Mouse (Mus musculus) adrenal gland, postnatal 0 days (tissue): ENCODE results near the gene Gm28230. TPM values are rescaled to one million over a fixed set of nuclear protein-coding genes. Genes with fewer than 3 reads are reported as not detected.
A peak's percentile ranks its signal among the peaks of the same experiment; 100 is the strongest.

Source experiments
- microRNA-seq: library from miRNA; unstranded; fragments of <30 nt; microRNA quantifications from one replicate; pipeline ENCODE4, GENCODE M21; 2016; ENCODE audit warnings: borderline replicate concordance; ENCODE audit not compliant: insufficient number of aligned reads
- polyA plus RNA-seq: library from polyadenylated mRNA; unstranded; fragments of >200 nt; fragmentation: Nextera tagmentation; extraction: Ambion mirVana; gene quantifications from 2 replicates; pipeline ENCODE4 v1.2.1, GENCODE M21; 2015

The Gm28230 gene
- 0.23 TPM in 1 of 2 replicates, not detected in the other for polyA plus RNA-seq

DNA sequence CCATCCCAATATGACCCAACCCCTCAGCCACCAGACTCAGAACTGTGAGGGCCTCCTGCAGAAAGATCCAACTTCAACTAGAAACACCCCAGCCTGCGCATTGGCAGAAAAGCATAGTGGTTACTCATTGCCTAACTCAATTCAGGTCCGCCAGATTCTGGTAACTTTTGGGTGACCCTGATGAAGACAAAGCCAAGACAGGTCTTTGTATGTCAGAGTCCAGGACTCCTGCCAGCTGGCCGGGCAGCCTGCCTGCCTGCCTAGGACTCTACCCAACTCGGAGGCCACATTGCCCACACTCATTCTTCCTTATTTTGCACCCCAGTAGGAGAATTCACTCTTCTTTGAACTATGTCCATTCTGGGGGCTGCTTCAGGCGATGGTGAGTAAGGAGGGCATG lies at the start of gene Gm28230:
Gene Gm28230, plus strand, starts transcription at position 178 of the 400 bp plus-strand sequence.

DNA sequence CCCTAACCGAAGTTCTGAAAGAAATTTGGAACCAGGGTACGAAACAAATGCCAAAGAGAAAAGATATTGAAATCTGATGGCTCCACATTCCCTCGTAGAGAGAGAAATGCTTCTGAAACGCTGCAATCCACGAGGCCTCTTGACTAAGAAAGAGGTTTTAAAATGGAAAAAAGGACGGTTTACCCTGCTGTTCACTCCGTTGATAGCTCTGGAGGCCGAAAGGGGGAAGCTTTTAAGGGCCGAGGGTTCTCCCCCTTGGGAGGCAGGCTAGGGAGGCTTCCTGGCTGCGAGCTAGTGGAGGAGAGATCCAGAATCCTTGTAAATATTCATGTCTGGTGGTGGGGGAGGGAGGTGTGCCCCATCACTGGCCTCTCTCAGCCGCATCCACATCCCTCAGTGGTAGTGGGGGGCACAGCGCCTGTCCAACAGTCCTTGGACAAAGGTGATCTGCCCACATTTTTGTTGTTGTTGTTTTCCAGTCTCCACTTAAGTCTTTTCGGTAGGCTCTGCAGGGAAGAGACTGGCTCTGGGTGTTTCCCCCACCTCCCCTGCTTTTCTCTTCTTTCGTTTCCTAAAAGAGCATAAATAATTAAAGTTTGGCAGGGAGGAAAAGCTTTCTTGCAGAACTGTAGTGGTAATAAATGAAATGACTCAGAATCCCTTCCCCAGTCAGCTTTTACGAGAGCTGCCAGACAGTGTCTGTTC lies 47.5 kb upstream of the Gm28230 start, which contains the start of gene Hoxd11:
Gene Hoxd11, plus strand, starts transcription at position 667 of the 705 bp plus-strand sequence.

GRCm38 (mm10) chr2:74691022-74691951 lies 35.2 kb upstream of the Gm28230 start, which contains the start of gene Hoxd10:
TSS of gene Hoxd10 (plus strand) at chr2:74691924.

DNA sequence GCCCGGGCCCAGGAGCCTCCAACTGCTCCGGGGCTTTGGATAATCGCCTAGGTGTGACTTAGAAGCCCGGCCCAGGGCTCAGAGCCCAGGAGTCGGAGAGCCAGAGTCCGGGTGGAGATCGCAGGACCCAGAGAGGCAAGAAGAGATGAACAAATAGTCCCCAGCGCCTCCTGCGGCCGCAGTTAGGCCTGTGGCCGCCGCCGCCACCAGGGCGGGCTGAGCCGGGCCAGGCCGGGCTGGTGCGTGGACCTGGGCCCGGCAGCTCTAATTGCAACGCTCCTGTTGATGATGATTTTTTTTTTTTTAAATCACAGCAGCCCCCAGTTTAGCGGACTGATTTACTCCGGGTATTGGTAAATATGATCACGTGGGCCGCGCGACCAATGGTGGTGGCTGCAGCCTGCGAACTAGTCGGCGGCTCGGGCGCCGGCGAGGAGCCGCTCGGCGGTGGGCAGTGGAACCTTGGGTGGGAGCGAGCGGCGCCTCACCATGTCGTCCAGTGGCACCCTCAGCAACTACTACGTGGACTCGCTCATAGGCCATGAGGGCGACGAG lies 28.9 kb upstream of the Gm28230 start, which contains the start of gene Hoxd9:
Gene Hoxd9, plus strand, starts transcription at position 161 of the 555 bp plus-strand sequence.

GRCm38 (mm10) chr2:74704393-74704998 lies 22.0 kb upstream of the Gm28230 start, which contains the start of gene Hoxd8:
TSS of gene Hoxd8 (plus strand) at chr2:74704615.

DNA sequence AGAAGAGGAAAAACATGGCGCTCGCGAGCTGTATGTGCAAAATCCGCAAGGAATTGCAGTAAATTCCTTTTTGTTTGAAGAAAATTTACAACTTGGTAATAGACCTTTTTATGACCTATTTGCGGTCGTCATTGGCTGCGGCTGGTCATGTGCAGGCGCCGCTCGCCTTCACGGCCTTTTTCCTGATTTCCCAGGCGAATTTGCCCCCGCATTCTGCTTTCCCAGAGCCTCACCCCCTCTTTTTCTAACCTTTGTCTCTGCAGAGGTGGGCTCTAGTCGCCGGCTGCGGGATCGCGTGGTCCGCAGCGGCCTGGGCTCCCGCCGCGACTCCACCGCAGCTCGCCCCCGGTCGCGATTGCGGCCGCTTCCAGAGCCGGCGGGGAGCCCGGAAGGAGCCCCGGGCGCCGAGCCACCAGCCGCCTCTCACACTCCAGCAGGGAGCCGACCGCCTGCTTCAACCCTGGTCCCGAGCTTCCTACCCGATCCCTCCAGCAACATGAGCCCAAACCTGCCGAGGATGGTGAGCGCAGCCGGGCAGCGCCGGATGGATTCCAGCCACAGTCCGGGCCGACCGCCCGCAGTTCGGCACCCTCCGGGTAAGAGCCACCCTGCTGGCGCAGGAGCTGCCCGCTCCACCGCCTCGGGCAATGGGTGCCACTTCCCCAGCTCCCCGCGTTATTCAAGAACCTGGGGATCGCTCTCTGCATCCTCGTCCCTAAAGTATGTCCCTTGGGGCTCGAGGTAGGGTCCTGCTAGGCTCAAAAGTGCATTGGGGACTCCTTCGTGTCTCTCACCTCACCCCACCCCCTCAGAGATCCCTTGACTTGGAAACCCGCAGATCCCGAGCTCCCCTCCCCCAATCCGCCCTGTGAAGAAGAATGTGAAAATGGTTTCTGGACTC lies 14.6 kb upstream of the Gm28230 start, which contains the start of the genes Hoxd3 and Hoxd4:
Gene Hoxd3, plus strand, starts transcription at position 207 of the 901 bp plus-strand sequence.
Gene Hoxd4, plus strand, starts transcription at position 209 of the 901 bp plus-strand sequence.

DNA sequence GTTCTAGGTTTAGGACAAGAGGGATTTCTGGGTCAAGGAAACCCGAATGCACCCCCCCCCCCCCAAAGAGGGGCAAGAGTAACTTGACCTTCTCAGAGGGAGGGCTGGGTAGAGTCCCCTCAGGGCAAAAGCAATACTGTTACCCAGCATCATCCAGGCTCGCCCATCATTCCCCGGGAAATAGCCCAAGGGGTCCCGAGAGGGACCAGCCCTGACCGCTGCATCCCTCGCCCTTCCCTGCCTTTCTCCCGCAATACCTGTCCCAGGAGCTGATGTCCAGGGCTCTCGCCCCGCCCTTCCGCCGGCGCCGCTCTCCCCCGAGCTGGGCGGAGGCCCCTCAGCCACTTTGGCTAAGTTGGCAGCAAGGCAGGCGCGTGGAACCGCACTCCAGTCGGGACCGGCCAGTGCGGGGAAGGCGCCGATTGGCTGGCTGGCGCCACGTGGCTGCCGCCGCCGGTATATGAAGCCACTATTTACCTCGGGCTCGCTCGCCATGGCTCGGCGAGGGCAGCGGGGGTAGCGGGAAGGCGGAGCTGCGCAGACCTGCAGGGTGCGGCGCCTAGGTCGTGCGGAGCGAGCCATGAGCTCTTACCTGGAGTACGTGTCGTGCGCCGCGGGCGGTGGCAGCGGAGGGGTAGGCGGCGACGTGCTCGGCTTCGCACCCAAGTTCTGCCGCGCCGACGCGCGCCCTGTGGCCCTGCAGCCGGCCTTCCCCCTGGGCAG lies 36.2 kb downstream of the Gm28230 start, which contains the start of gene Hoxd1:
Gene Hoxd1, plus strand, starts transcription at position 459 of the 723 bp plus-strand sequence.

Small RNA genes lying within 50 kb of the gene (microRNA-seq; reads per million reads assigned to microRNA genes)
- not detected for gene Gm44463
- gene Mir10b = 41,054 reads per million, percentile 98 among the genes with 10 or more reads in this experiment

Other genes starting within 250 kb of the Gm28230 start
- gene Lnpk, start 147.3 kb upstream of the Gm28230 start, polyA plus RNA-seq = 12.8 and 18.2 TPM in 2 replicates
- not detected in 2 replicates for gene Evx2, start 67.2 kb upstream of the Gm28230 start, polyA plus RNA-seq
- gene Hoxd13, start 58.4 kb upstream of the Gm28230 start, polyA plus RNA-seq = not detected in 2 replicates
- 0.11 TPM in 1 of 2 replicates, not detected in the other for gene Hoxd12, start 51.7 kb upstream of the Gm28230 start, polyA plus RNA-seq
- gene Hoxd11, start 47.2 kb upstream of the Gm28230 start, polyA plus RNA-seq = 0.22 and 2.2 TPM in 2 replicates
- gene Hoxd10, start 34.8 kb upstream of the Gm28230 start, polyA plus RNA-seq = 0.30 and 1.4 TPM in 2 replicates
- 4.5 and 6.1 TPM in 2 replicates for gene Hoxd9, start 29.0 kb upstream of the Gm28230 start, polyA plus RNA-seq
- 10.8 and 12.9 TPM in 2 replicates for gene Hoxd8, start 22.1 kb upstream of the Gm28230 start, polyA plus RNA-seq
- 0.35 and 0.59 TPM in 2 replicates for gene Hoxd3, start 14.8 kb upstream of the Gm28230 start, polyA plus RNA-seq
- 0.46 and 0.88 TPM in 2 replicates for gene Hoxd4, start 14.8 kb upstream of the Gm28230 start, polyA plus RNA-seq
- 0.10 TPM in 1 of 2 replicates, not detected in the other for gene Hoxd1, start 36.3 kb downstream of the Gm28230 start, polyA plus RNA-seq
- gene Mtx2, start 99.1 kb downstream of the Gm28230 start, polyA plus RNA-seq = 197 and 230 TPM in 2 replicates